Mouse (Mus musculus) gastrocnemius, postnatal 14 days (tissue): ENCODE results near the gene Fhad1. TPM values are rescaled to one million over a fixed set of nuclear protein-coding genes. Genes with fewer than 3 reads are reported as not detected.

Source experiments
- DNase-seq: peaks from one replicate; pipeline ENCODE4 v3.0.0; 2021; ENCODE audit warnings: mixed read lengths
- intact Hi-C: fragments of 180-260 bp; cut with DNase I; formaldehyde crosslinking; loops from one replicate; pipeline ENCODE4 v1.15.1; 2025; ENCODE audit warnings: low total_unique reads
- total RNA-seq, 2 experiments: library from RNA; stranded (reverse); gene quantifications; 2 replicates each; pipeline ENCODE4 v1.2.3; 2021

The Fhad1 gene
- total RNA-seq, 2 experiments from 2014 or later, result 1.4 to 1.7 TPM

GRCm38 (mm10) chr4:141992530-141993204 is 22.2 kb downstream of the Fhad1 start:
- DNase-seq, result no peak
- intact Hi-C loops, result no loop called here

- intact Hi-C loops, result no loop called here
These were observed 26.7 kb downstream of the Fhad1 start for GRCm38 (mm10) chr4:141988178-141988577.

GRCm38 (mm10) chr4:141983689-141984088 is 31.2 kb downstream of the Fhad1 start:
- intact Hi-C loops, result no loop called here
- no peak for DNase-seq

More at GRCm38 (mm10) chr4:141988178-141988577, 26.7 kb downstream of the Fhad1 start:
- DNase-seq, result no peak

- DNase-seq, result no peak
These were observed 33.4 kb downstream of the Fhad1 start for GRCm38 (mm10) chr4:141981475-141981874.

GRCm38 (mm10) chr4:141978582-141978981 is 36.3 kb downstream of the Fhad1 start:
- intact Hi-C loops, result no loop called here
- DNase-seq, result no peak

More at GRCm38 (mm10) chr4:141981475-141981874, 33.4 kb downstream of the Fhad1 start:
- intact Hi-C loops, result no loop called here

GRCm38 (mm10) chr4:141977346-141977745 is 37.5 kb downstream of the Fhad1 start:
- no peak for DNase-seq
- intact Hi-C loops, result no loop called here

- peak; percentile 26 for DNase-seq
These were observed 38.7 kb downstream of the Fhad1 start for GRCm38 (mm10) chr4:141976163-141976562.

GRCm38 (mm10) chr4:141964575-141964974 is 50.3 kb downstream of the Fhad1 start:
- DNase-seq, result peak; percentile 22
- intact Hi-C loops, result no loop called here

More at GRCm38 (mm10) chr4:141976163-141976562, 38.7 kb downstream of the Fhad1 start:
- intact Hi-C loops, result no loop called here

GRCm38 (mm10) chr4:141963907-141964306 is 51.0 kb downstream of the Fhad1 start:
- no peak for DNase-seq
- intact Hi-C loops, result no loop called here

- peak; percentile 73 for DNase-seq
- intact Hi-C loops, result no loop called here
These were observed 51.8 kb downstream of the Fhad1 start for GRCm38 (mm10) chr4:141962811-141963685.

- DNase-seq, result no peak
- intact Hi-C loops, result no loop called here
These were observed 54.8 kb downstream of the Fhad1 start for GRCm38 (mm10) chr4:141960037-141960436.

GRCm38 (mm10) chr4:141959615-141960014 is 55.3 kb downstream of the Fhad1 start:
- DNase-seq, result no peak
- intact Hi-C loops, result no loop called here

GRCm38 (mm10) chr4:141958614-141959375 is 56.1 kb downstream of the Fhad1 start:
- DNase-seq, result peak; percentile 51

GRCm38 (mm10) chr4:141958188-141958587 is 56.7 kb downstream of the Fhad1 start:
- intact Hi-C loops, result no loop called here
- DNase-seq, result peak; percentile 71

More at GRCm38 (mm10) chr4:141958614-141959375, 56.1 kb downstream of the Fhad1 start:
- intact Hi-C loops, result no loop called here

GRCm38 (mm10) chr4:141957740-141958139 is 57.1 kb downstream of the Fhad1 start:
- DNase-seq, result no peak
- intact Hi-C loops, result loop anchor here (1.0 kb wide), 1 partner anchor 100 kb away; no protein-coding TSS in a partner anchor

- intact Hi-C loops, result loop anchor here (1.0 kb wide), 1 partner anchor 100 kb away; no protein-coding TSS in a partner anchor
- no peak for DNase-seq
These were observed 58.0 kb downstream of the Fhad1 start for GRCm38 (mm10) chr4:141956931-141957330.

GRCm38 (mm10) chr4:141954770-141955720 is 59.8 kb downstream of the Fhad1 start:
- intact Hi-C loops, result no loop called here
- no peak for DNase-seq

GRCm38 (mm10) chr4:141953859-141954258 is 61.0 kb downstream of the Fhad1 start:
- no peak for DNase-seq
- intact Hi-C loops, result no loop called here

- intact Hi-C loops, result no loop called here
- DNase-seq, result no peak
These were observed 61.6 kb downstream of the Fhad1 start for GRCm38 (mm10) chr4:141953291-141953690.
